Mouse (Mus musculus) embryonic facial prominence, embryonic 10.5 days (tissue): ENCODE results near the gene Rgs12. TPM values are rescaled to one million over a fixed set of nuclear protein-coding genes. Genes with fewer than 3 reads are reported as not detected.
A peak's percentile ranks its signal among the peaks of the same experiment; 100 is the strongest.

Source experiments
- DNase-seq: peaks from one replicate; pipeline ENCODE4 v3.0.0-alpha.2; 2017; ENCODE audit warnings: low spot score
- H3K27ac ChIP-seq: fragments of 300-500 bp; sonication (generic); replicated peaks from 2 replicates; pipeline ENCODE4 v1.5.1; 2016; ENCODE audit warnings: mild to moderate bottlenecking
- H3K27me3 ChIP-seq: fragments of 300-500 bp; sonication (generic); replicated peaks from 2 replicates; pipeline ENCODE4 v1.6.1; 2016; ENCODE audit warnings: low read depth, mild to moderate bottlenecking; ENCODE audit not compliant: poor library complexity, severe bottlenecking
- H3K36me3 ChIP-seq: fragments of 300-500 bp; sonication (generic); replicated peaks from 2 replicates; pipeline ENCODE4 v1.6.1; 2016; ENCODE audit warnings: mild to moderate bottlenecking, moderate library complexity
- H3K4me1 ChIP-seq: fragments of 300-500 bp; sonication (generic); 2 replicates; pipeline ENCODE4 v1.6.1; 2016
- H3K4me3 ChIP-seq: fragments of 300-500 bp; sonication (generic); 2 replicates; pipeline ENCODE4 v1.5.1; 2016; ENCODE audit warnings: mild to moderate bottlenecking, moderate library complexity
- H3K9me3 ChIP-seq: fragments of 300-500 bp; sonication (generic); 2 replicates; pipeline ENCODE4 v1.6.1; 2016; ENCODE audit warnings: mild to moderate bottlenecking
- WGBS: fragments of 180-500 bp; shearing (Covaris S2); methylation state at CpG from one replicate; pipeline ENCODE4 v1.1.7; 2016; 5-methylcytosine and 5-hydroxymethylcytosine counted together
- polyA plus RNA-seq: library from polyadenylated mRNA; unstranded; fragments of >200 nt; fragmentation: Nextera tagmentation; extraction: Ambion mirVana; gene quantifications from 2 replicates; pipeline ENCODE4 v1.2.1, GENCODE M21; 2016

The Rgs12 gene
- polyA plus RNA-seq, 1 experiment from 2014 or later, result 52.7 TPM

- DNase-seq, result peak; percentile 57
- Histone ChIP-seq H3K27ac (no peak overlapping the region), H3K4me1 (peaks cover 3% of the 10 kb centered on the region; the same call in 1 of the 2 replicates), H3K9me3 (no peaks in the 10 kb centered on the region), H3K36me3 (peaks cover 100% of the 10 kb centered on the region), H3K4me3 (no peak overlapping the region), H3K27me3 (no peaks in the 10 kb centered on the region)
- 28% methylated on average over 2 of the region's 2 CpGs for WGBS
Measured at GRCm38 (mm10) chr5:35024975-35025374, 75.7 kb downstream of the Rgs12 start.

GRCm38 (mm10) chr5:35029303-35029702, 80.1 kb downstream of the Rgs12 start:
- no peak for DNase-seq
- no peaks in the 10 kb centered on the region for H3K27me3 ChIP-seq
- H3K27ac ChIP-seq, result no peak overlapping the region
- 98% methylated on average over 1 of the region's 1 CpGs for WGBS
- no peak overlapping the region for H3K4me3 ChIP-seq
- no peaks in the 10 kb centered on the region for H3K9me3 ChIP-seq
- peaks cover 100% of the 10 kb centered on the region for H3K36me3 ChIP-seq
- H3K4me1 ChIP-seq, result no peaks in the 10 kb centered on the region

- 89% methylated on average over 5 of the region's 5 CpGs for WGBS
- H3K27me3 ChIP-seq, result no peaks in the 10 kb centered on the region
- H3K9me3 ChIP-seq, result no peaks in the 10 kb centered on the region
- no peak for DNase-seq
- no peak overlapping the region for H3K4me3 ChIP-seq
- no peak overlapping the region for H3K27ac ChIP-seq
- H3K36me3 ChIP-seq, result peaks cover 100% of the 10 kb centered on the region
- no peaks in the 10 kb centered on the region for H3K4me1 ChIP-seq
Measured at GRCm38 (mm10) chr5:35029755-35030154, 80.5 kb downstream of the Rgs12 start.

GRCm38 (mm10) chr5:35033068-35033467, 83.8 kb downstream of the Rgs12 start:
- Histone ChIP-seq H3K4me3 (no peak overlapping the region), H3K4me1 (0 out of 2 replicates have a peak, but pooled peaks cover 4% of the 10 kb centered on the region), H3K36me3 (peaks cover 80% of the 10 kb centered on the region), H3K27ac (no peak overlapping the region), H3K27me3 (no peaks in the 10 kb centered on the region), H3K9me3 (no peaks in the 10 kb centered on the region)
- DNase-seq, result no peak
- 86% methylated on average over 5 of the region's 5 CpGs for WGBS

- Histone ChIP-seq H3K27ac (no peak overlapping the region), H3K36me3 (peaks cover 74% of the 10 kb centered on the region), H3K4me3 (no peak overlapping the region), H3K9me3 (no peaks in the 10 kb centered on the region), H3K4me1 (0 out of 2 replicates have a peak, but pooled peaks cover 4% of the 10 kb centered on the region), H3K27me3 (no peaks in the 10 kb centered on the region)
- WGBS, result 70% methylated on average over 1 of the region's 1 CpGs
- DNase-seq, result no peak
Measured at GRCm38 (mm10) chr5:35033619-35034018, 84.4 kb downstream of the Rgs12 start.

GRCm38 (mm10) chr5:35035141-35035540, 85.9 kb downstream of the Rgs12 start:
- 87% methylated on average over 5 of the region's 5 CpGs for WGBS
- Histone ChIP-seq H3K36me3 (peaks cover 59% of the 10 kb centered on the region), H3K27ac (no peak overlapping the region), H3K4me1 (0 out of 2 replicates have a peak, but pooled peaks cover 4% of the 10 kb centered on the region), H3K4me3 (no peak overlapping the region), H3K9me3 (no peaks in the 10 kb centered on the region), H3K27me3 (no peaks in the 10 kb centered on the region)
- DNase-seq, result no peak

- no peak for DNase-seq
- Histone ChIP-seq H3K4me1 (0 out of 2 replicates have a peak, but pooled peaks cover 4% of the 10 kb centered on the region), H3K9me3 (no peaks in the 10 kb centered on the region), H3K4me3 (no peak overlapping the region), H3K27ac (no peak overlapping the region), H3K36me3 (peaks cover 53% of the 10 kb centered on the region), H3K27me3 (no peaks in the 10 kb centered on the region)
- 74% methylated on average over 4 of the region's 4 CpGs for WGBS
Measured at GRCm38 (mm10) chr5:35035795-35036194, 86.5 kb downstream of the Rgs12 start.

GRCm38 (mm10) chr5:35037438-35037837, 88.2 kb downstream of the Rgs12 start:
- Histone ChIP-seq H3K9me3 (no peaks in the 10 kb centered on the region), H3K4me3 (no peak overlapping the region), H3K27ac (no peak overlapping the region), H3K4me1 (peaks cover 8% of the 10 kb centered on the region; the same call in 1 of the 2 replicates), H3K27me3 (no peaks in the 10 kb centered on the region), H3K36me3 (peaks cover 36% of the 10 kb centered on the region)
- no peak for DNase-seq

GRCm38 (mm10) chr5:35041268-35041829, 92.1 kb downstream of the Rgs12 start, which contains the start of gene Hgfac:
Gene Hgfac (plus strand): TSS chr5:35041509.
- Histone ChIP-seq H3K27ac (no peak within 1 kb of the TSS), H3K4me3 (no peak within 1 kb of the TSS), H3K4me1 (peaks cover 12% of the 10 kb centered on the region), H3K36me3 (no peaks in the 10 kb centered on the region), H3K9me3 (no peaks in the 10 kb centered on the region), H3K27me3 (no peaks in the 10 kb centered on the region)
- WGBS, result 65% methylated on average over 6 of the region's 6 CpGs
- no peak for DNase-seq

- no peaks in the 10 kb centered on the region for H3K36me3 ChIP-seq
- H3K4me1 ChIP-seq, result peaks cover 19% of the 10 kb centered on the region
- no peaks in the 10 kb centered on the region for H3K27me3 ChIP-seq
- WGBS, result 82% methylated on average over 10 of the region's 10 CpGs
- no peak overlapping the region for H3K27ac ChIP-seq
- no peak for DNase-seq
- no peaks in the 10 kb centered on the region for H3K9me3 ChIP-seq
- H3K4me3 ChIP-seq, result no peak overlapping the region
Measured at GRCm38 (mm10) chr5:35042431-35043109, 93.3 kb downstream of the Rgs12 start.

- Histone ChIP-seq H3K4me3 (no peak overlapping the region), H3K36me3 (no peaks in the 10 kb centered on the region), H3K9me3 (no peaks in the 10 kb centered on the region), H3K27ac (no peak overlapping the region), H3K4me1 (peaks cover 24% of the 10 kb centered on the region), H3K27me3 (no peaks in the 10 kb centered on the region)
- WGBS, result 50% methylated on average over 1 of the region's 1 CpGs
- DNase-seq, result peak; percentile 74
Measured at GRCm38 (mm10) chr5:35043110-35043451, 93.8 kb downstream of the Rgs12 start.

GRCm38 (mm10) chr5:35050541-35050940, 101.3 kb downstream of the Rgs12 start:
- no peak overlapping the region for H3K27ac ChIP-seq
- no peaks in the 10 kb centered on the region for H3K36me3 ChIP-seq
- peaks cover 24% of the 10 kb centered on the region for H3K4me1 ChIP-seq
- no peak overlapping the region for H3K4me3 ChIP-seq
- peaks cover 13% of the 10 kb centered on the region for H3K27me3 ChIP-seq
- no peaks in the 10 kb centered on the region for H3K9me3 ChIP-seq
- no peak for DNase-seq
- WGBS, result 72% methylated on average over 5 of the region's 5 CpGs

- Histone ChIP-seq H3K4me3 (no peak overlapping the region), H3K4me1 (peaks cover 21% of the 10 kb centered on the region), H3K36me3 (no peaks in the 10 kb centered on the region), H3K9me3 (no peaks in the 10 kb centered on the region), H3K27me3 (peaks cover 54% of the 10 kb centered on the region), H3K27ac (no peak overlapping the region)
- 93% methylated on average over 3 of the region's 3 CpGs for WGBS
- DNase-seq, result no peak
Measured at GRCm38 (mm10) chr5:35054628-35055027, 105.4 kb downstream of the Rgs12 start.
